Mouse (Mus musculus) brain, embryonic 14.5 days (tissue): ENCODE measurements at regions not wholly inside any gene's neighbourhood (a gene's known extent, or its start where the extent isn't known, plus 50 kb on each side); places are given as distances from the start of the nearest gene placed in this dataset.

Source experiments
- CTCF ChIP-seq: fragments of 200-500 bp; IDR thresholded peaks from 2 replicates; pipeline ENCODE4 v1.5.1; 2012; ENCODE audit warnings: inconsistent platforms, mild to moderate bottlenecking, moderate library complexity, borderline replicate concordance; ENCODE audit not compliant: insufficient read depth, insufficient read length; ENCODE audit errors: extremely low read depth
- POLR2A ChIP-seq: fragments of 200-500 bp; IDR thresholded peaks from 2 replicates; pipeline ENCODE4 v1.6.1; 2012; ENCODE audit warnings: mild to moderate bottlenecking, inconsistent platforms, borderline replicate concordance; ENCODE audit not compliant: poor library complexity, insufficient read depth, insufficient read length, severe bottlenecking; ENCODE audit errors: extremely low read depth

GRCm38 (mm10) chr2:139132121-139132520 lies 361.6 kb upstream of the Sptlc3 start:
- TF ChIP-seq CTCF: no peak
- TF ChIP-seq POLR2A: no peak
